Mouse (Mus musculus) T-cell, adult 2 months (primary cell): Measurements from ENCODE around the gene Gm14444.
"Not testable (repeated sequence)": the region's sequence is repeated elsewhere in the genome, so short reads cannot be mapped to it uniquely, and the experiment has no call there.

Experiments
- DNase-seq: peaks from one replicate; pipeline ENCODE4 v3.0.0; 2022; ENCODE audit warnings: low spot score

The Gm14444 gene

DNA sequence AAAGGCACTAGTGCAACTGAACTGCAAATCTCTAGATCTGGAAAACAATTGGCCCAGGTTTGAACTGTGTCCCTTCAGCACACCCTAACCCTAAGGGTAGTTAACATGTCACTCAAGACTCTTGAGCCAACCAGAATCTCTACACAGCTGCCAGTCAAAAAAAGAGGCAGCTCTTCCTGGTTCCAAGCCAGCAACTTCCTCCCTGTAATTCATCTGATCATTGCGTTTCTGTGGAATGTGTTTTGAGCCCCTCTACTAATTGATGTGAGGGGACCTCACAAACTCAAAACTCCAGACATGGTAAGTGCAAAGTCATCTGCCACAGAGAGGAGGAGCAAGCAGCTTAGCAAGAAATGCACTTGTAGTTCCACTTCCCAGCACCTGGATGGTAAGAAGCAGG, at the start of gene Gm14444:
Gene Gm14444, plus strand, starts transcription at position 220 of the 400 bp plus-strand sequence.
- not testable (repeated sequence) for DNase-seq

DNA sequence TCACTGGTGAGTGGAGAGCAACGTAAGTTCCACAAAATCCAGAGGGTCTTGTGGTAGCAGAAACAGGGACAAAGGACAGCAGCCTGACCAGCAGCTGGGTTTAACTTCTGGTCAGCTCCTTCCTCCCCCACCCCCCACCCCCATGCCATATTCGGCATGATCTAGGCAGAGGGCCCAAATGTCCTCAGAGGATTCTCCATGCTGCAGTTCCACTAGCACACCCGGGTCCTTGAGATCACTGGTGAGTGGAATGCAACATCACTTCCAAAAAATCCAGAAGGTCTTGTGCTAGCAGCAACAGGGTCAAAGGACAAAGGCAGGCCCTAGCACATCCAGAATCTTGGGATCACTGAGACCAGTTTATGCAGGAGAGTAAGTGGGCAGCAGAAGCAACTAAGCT, 44.6 kb upstream of the Gm14444 start:
- DNase-seq: not testable (repeated sequence)

GRCm38 (mm10) chr2:175044268-175044667, 34.2 kb downstream of the Gm14444 start:
- DNase-seq: not testable (repeated sequence)

GRCm38 (mm10) chr2:175067681-175068261, 57.7 kb downstream of the Gm14444 start, which contains the start of gene Gm14393:
TSS of gene Gm14393 (minus strand) at chr2:175067781.
- not testable (repeated sequence) for DNase-seq
